18 mouse cellular contexts compared by ENCODE assay signal in the genomic region with DNA sequence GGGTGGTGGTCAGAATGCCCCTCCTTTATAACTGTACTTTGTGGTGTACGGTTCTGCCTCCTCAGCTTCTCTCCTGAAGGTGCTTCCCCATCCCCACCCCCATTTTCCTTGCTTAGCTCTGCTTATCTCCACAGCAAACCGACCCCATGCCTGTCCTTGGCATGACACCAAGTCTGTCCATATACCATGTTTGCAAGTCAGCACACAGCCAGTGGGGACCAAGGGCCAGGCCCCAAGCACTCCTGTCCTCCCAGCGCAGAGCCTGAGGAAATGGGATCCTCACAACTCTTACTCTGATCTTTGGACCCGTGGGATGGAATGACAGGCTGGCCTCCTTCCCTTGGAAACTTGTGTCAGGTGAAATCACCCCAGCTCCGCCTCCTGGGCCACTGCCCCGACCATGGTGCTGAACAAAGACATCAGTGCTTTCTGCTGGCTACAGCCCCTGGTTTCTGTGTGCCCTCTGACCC. TPM values are rescaled to one million over a fixed set of nuclear protein-coding genes. Genes with fewer than 3 reads are reported as not detected.
DNase-seq lines count a peak whose midpoint lies in the region; ATAC-seq and TF ChIP-seq lines count a peak whose summit lies in the region.
"Had no signal": no experiment of that assay in that cellular context is flagged by ENCODE, and none has a peak within 500 bp of the region (broad histone marks: within the 10 kb centered on the region; RNA-seq: fewer than 3 reads in every experiment).

No protein-coding gene starts in this region.

- H3K27me3 ChIP-seq in heart, embryonic 13.5 days (replicated peaks) = no peaks in the 10 kb centered on the region
- no peaks in the 10 kb centered on the region for H3K27me3 ChIP-seq in kidney, embryonic 15.5 days
- H3K27me3 ChIP-seq in liver, postnatal 0 days (ENCODE audit: insufficient read depth, low read length) = no peaks in the 10 kb centered on the region

- peak overlapping the region; percentile 50; the same call in 1 of the 2 replicates for H3K9ac ChIP-seq in heart, embryonic 13.5 days
- no peak overlapping the region for H3K9ac ChIP-seq in kidney, embryonic 15.5 days
- peak overlapping the region; percentile 26; the same call in 1 of the 2 replicates for H3K9ac ChIP-seq in liver, postnatal 0 days (replicated peaks)

- peaks cover 56% of the 10 kb centered on the region for H3K36me3 ChIP-seq in heart, embryonic 13.5 days
- H3K36me3 ChIP-seq in kidney, embryonic 15.5 days = peaks cover 54% of the 10 kb centered on the region
- H3K36me3 ChIP-seq in liver, postnatal 0 days (replicated peaks; ENCODE audit: insufficient read depth, low read length) = peaks cover 37% of the 10 kb centered on the region

- peak; percentile 62 for TF ChIP-seq EP300 in liver, postnatal 0 days (IDR thresholded peaks at IDR 0.05; ENCODE audit: low read depth)

- peak overlapping the region; percentile 42 for H3K27ac ChIP-seq in heart, embryonic 13.5 days (replicated peaks)
- peak overlapping the region; percentile 78 for H3K27ac ChIP-seq in kidney, embryonic 15.5 days
- peak overlapping the region; percentile 48; the same call in 1 of the 2 replicates for H3K27ac ChIP-seq in liver, postnatal 0 days (ENCODE audit: low read depth)

- H3K4me1 ChIP-seq in heart, embryonic 13.5 days = peaks cover 30% of the 10 kb centered on the region
- peaks cover 54% of the 10 kb centered on the region for H3K4me1 ChIP-seq in kidney, embryonic 15.5 days
- H3K4me1 ChIP-seq in liver, postnatal 0 days (ENCODE audit: insufficient read depth) = peaks cover 38% of the 10 kb centered on the region

- TF ChIP-seq CTCF in liver, postnatal 0 days (IDR thresholded peaks at IDR 0.05; ENCODE audit: low read depth) = no peak

- 41% methylated on average over 6 of the region's 6 CpGs for WGBS in heart, embryonic 13.5 days
- 57% methylated on average over 6 of the region's 6 CpGs for WGBS in kidney, embryonic 15.5 days
- WGBS in liver, postnatal 0 days (ENCODE audit: insufficient replicate concordance) = 37% methylated on average over 6 of the region's 6 CpGs

- H3K9me3 ChIP-seq in heart, embryonic 13.5 days = no peaks in the 10 kb centered on the region
- no peaks in the 10 kb centered on the region for H3K9me3 ChIP-seq in kidney, embryonic 15.5 days (replicated peaks)
- H3K9me3 ChIP-seq in liver, postnatal 0 days (ENCODE audit: low read length) = no peaks in the 10 kb centered on the region

- no peak overlapping the region for H3K4me3 ChIP-seq in heart, embryonic 13.5 days
- no peak overlapping the region for H3K4me3 ChIP-seq in kidney, embryonic 15.5 days (replicated peaks)
- no peak overlapping the region for H3K4me3 ChIP-seq in liver, postnatal 0 days (ENCODE audit: low read depth, low read length)

- H3K4me2 ChIP-seq in heart, embryonic 13.5 days = no peak overlapping the region
- H3K4me2 ChIP-seq in kidney, embryonic 15.5 days = no peak overlapping the region
- 0 out of 2 replicates have a peak overlapping the region, but pooled peaks have one; percentile 42 for H3K4me2 ChIP-seq in liver, postnatal 0 days (ENCODE audit: low read depth, low read length)

- ATAC-seq in heart, embryonic 13.5 days (ENCODE audit: extremely low read depth, insufficient number of reproducible peaks, low FRiP score, low TSS enrichment) = no peak
- no peak for ATAC-seq in kidney, embryonic 15.5 days (replicated peaks; ENCODE audit: low FRiP score)
- peak; percentile 22 for ATAC-seq in liver, postnatal 0 days
- ATAC-seq: CD4-positive, CD25-positive, alpha-beta regulatory T cell, adult 4 months had no signal

- DNase-seq in heart, postnatal 14 days = no peak
- DNase-seq in adipocyte (ENCODE audit: low spot score) = peak; percentile 30
- DNase-seq in liver, postnatal 0 days = peak; percentile 44
- DNase-seq in T-cell, adult 2 months (ENCODE audit: low spot score) = no peak
- DNase-seq in layer of hippocampus, adult 11-12 months (ENCODE audit: low spot score) = no peak
- DNase-seq: cerebellum, postnatal 36 days; midbrain, embryonic 14.5 days; right cerebral cortex, postnatal 14 days; thymus, adult 18-20 months had no signal

- intact Hi-C loops in heart, postnatal 14 days (cut with DNase I) = no loop called here

RNA-seq across cellular contexts. Expression of a gene that starts 4.8 kb away (rescaled TPM):
- not detected in 2 replicates for polyA plus RNA-seq in heart, embryonic 13.5 days (2015; fragmentation: Nextera tagmentation; extraction: Ambion mirVana)
- not detected for total RNA-seq in heart, postnatal 14 days (2021)
- polyA plus RNA-seq in kidney, embryonic 15.5 days (2015; fragmentation: Nextera tagmentation; extraction: Ambion mirVana) = not detected in 2 replicates
- not detected in 2 replicates for polyA plus RNA-seq in liver, postnatal 0 days (2015; fragmentation: Nextera tagmentation; extraction: Ambion mirVana)
- total RNA-seq: left cerebral cortex, postnatal 36 days had no signal
- polyA plus RNA-seq: brain, embryonic 14.5 days; CD4-positive, CD25-positive, alpha-beta regulatory T cell, adult 4 months; large intestine, adult 2 months; lung, embryonic 16.5 days; midbrain, embryonic 14.5 days; neural tube, embryonic 14.5 days had no signal

RNA-seq across cellular contexts. Expression of a gene that starts 12.0 kb away (rescaled TPM):
- 0.40 and 0.80 TPM in 2 replicates for polyA plus RNA-seq in heart, embryonic 13.5 days (2015; fragmentation: Nextera tagmentation; extraction: Ambion mirVana)
- total RNA-seq in heart, postnatal 14 days (2021) = under 1 TPM in 1 of 2 experiments, not detected in 1; 0.41 TPM
- 0.99 and 1.9 TPM in 2 replicates for polyA plus RNA-seq in kidney, embryonic 15.5 days (2015; fragmentation: Nextera tagmentation; extraction: Ambion mirVana)
- polyA plus RNA-seq in liver, postnatal 0 days (2015; fragmentation: Nextera tagmentation; extraction: Ambion mirVana) = 0.32 and 0.67 TPM in 2 replicates
- polyA plus RNA-seq: heart, postnatal 0 days had no signal

RNA-seq across cellular contexts. Expression of a gene that starts 14.2 kb away (rescaled TPM):
- polyA plus RNA-seq in heart, embryonic 13.5 days (2015; fragmentation: Nextera tagmentation; extraction: Ambion mirVana) = 67.0 and 69.5 TPM in 2 replicates
- 10 to 100 TPM; 53.7 to 56.7 TPM for total RNA-seq in heart, postnatal 14 days (2021)
- 94.7 and 103 TPM in 2 replicates for polyA plus RNA-seq in kidney, embryonic 15.5 days (2015; fragmentation: Nextera tagmentation; extraction: Ambion mirVana)
- 47.3 and 49.3 TPM in 2 replicates for polyA plus RNA-seq in liver, postnatal 0 days (2015; fragmentation: Nextera tagmentation; extraction: Ambion mirVana)

RNA-seq across cellular contexts. Expression of a gene that starts 17.8 kb away (rescaled TPM):
- 0.73 and 1.0 TPM in 2 replicates for polyA plus RNA-seq in heart, embryonic 13.5 days (2015; fragmentation: Nextera tagmentation; extraction: Ambion mirVana)
- total RNA-seq in heart, postnatal 14 days (2021) = not detected
- not detected in 2 replicates for polyA plus RNA-seq in kidney, embryonic 15.5 days (2015; fragmentation: Nextera tagmentation; extraction: Ambion mirVana)
- polyA plus RNA-seq in liver, postnatal 0 days (2015; fragmentation: Nextera tagmentation; extraction: Ambion mirVana) = 4.0 and 5.3 TPM in 2 replicates
- total RNA-seq: left cerebral cortex, postnatal 36 days had no signal
- polyA plus RNA-seq: CD4-positive, CD25-positive, alpha-beta regulatory T cell, adult 4 months; heart, postnatal 0 days; midbrain, embryonic 14.5 days; neural tube, embryonic 14.5 days had no signal

RNA-seq across cellular contexts. Expression of a gene that starts 18.0 kb away (rescaled TPM):
- polyA plus RNA-seq in heart, embryonic 13.5 days (2015; fragmentation: Nextera tagmentation; extraction: Ambion mirVana) = 10.7 and 14.1 TPM in 2 replicates
- 1 to 10 TPM; 7.0 to 7.7 TPM for total RNA-seq in heart, postnatal 14 days (2021)
- polyA plus RNA-seq in kidney, embryonic 15.5 days (2015; fragmentation: Nextera tagmentation; extraction: Ambion mirVana) = 19.0 and 20.3 TPM in 2 replicates
- 8.1 and 9.6 TPM in 2 replicates for polyA plus RNA-seq in liver, postnatal 0 days (2015; fragmentation: Nextera tagmentation; extraction: Ambion mirVana)

Comparison
In these comparisons a context has a peak if more than half of its experiments do, and no peak if none do; other contexts are left out.
1. DNase-seq: peak in adipocyte (single experiment) and liver, postnatal 0 days (single experiment); none in heart, postnatal 14 days (0 of 2), T-cell, adult 2 months (single experiment) and layer of hippocampus, adult 11-12 months (single experiment).
2. Peak in every context shown above with its lines, with median percentiles within 50 percentile points of each other: H3K27ac ChIP-seq.